In the genomic region with DNA sequence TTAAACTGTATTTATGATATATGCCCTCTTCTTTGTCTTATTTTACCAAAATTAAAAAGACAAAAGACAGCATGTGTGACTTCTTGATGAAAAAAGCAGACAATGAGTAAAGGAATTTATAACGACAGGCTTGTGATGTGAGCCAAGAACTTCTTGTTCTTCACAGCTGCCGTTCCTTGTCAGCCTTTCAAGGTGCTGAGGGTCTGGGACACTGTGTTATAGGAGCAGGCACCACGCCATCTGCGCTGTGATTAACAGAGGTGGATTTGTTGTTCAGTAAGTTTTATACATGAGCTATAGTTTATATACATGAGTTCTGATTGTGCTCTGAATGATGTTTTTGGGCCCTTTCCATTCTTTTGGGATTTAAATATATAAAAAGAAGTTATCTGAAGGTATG, we compare ENCODE assay signal across 12 mouse cellular contexts. TPM values are rescaled to one million over a fixed set of nuclear protein-coding genes. Genes with fewer than 3 reads are reported as not detected.
DNase-seq lines count a peak whose midpoint lies in the region; ATAC-seq and TF ChIP-seq lines count a peak whose summit lies in the region.
"Had no signal": no experiment of that assay in that cellular context is flagged by ENCODE, and none has a peak within 500 bp of the region (broad histone marks: within the 10 kb centered on the region; RNA-seq: fewer than 3 reads in every experiment).

No protein-coding gene starts in this region.

- H3K9me3 ChIP-seq in kidney, postnatal 0 days (replicated peaks; ENCODE audit: low read length) = no peaks in the 10 kb centered on the region
- H3K9me3 ChIP-seq in kidney, embryonic 16.5 days (ENCODE audit: low read length) = no peaks in the 10 kb centered on the region
- no peaks in the 10 kb centered on the region for H3K9me3 ChIP-seq in stomach, embryonic 15.5 days

- DNase-seq in kidney, postnatal 0 days (ENCODE audit: low spot score) = no peak
- DNase-seq in gastrocnemius, adult 2 months = peak; percentile 72
- DNase-seq in heart, postnatal 36 days = peak; percentile 58 to 67
- DNase-seq in ovary, postnatal 14 days (ENCODE audit: low spot score) = no peak
- DNase-seq in adrenal gland, postnatal 10 days = no peak
- no peak for DNase-seq in thymus, postnatal 0 days (ENCODE audit: low spot score)
- DNase-seq: right cerebral cortex, postnatal 14 days; thymus, postnatal 25 days had no signal

- no peak for TF ChIP-seq CTCF in kidney, postnatal 0 days (IDR thresholded peaks at IDR 0.05; ENCODE audit: low read depth)
- no peak for TF ChIP-seq CTCF in gastrocnemius, adult 2 months (IDR thresholded peaks at IDR 0.05)

- H3K27ac ChIP-seq in kidney, postnatal 0 days = peak overlapping the region; percentile 52
- no peak overlapping the region for H3K27ac ChIP-seq in kidney, embryonic 16.5 days (ENCODE audit: low read length)
- H3K27ac ChIP-seq in gastrocnemius, adult 2 months = peak overlapping the region; percentile 89
- peak overlapping the region; percentile 72 for H3K27ac ChIP-seq in stomach, embryonic 15.5 days
- H3K27ac ChIP-seq: macrophage had no signal

- WGBS in kidney, postnatal 0 days = 65% methylated on average over 4 of the region's 4 CpGs
- WGBS in kidney, embryonic 16.5 days = 82% methylated on average over 4 of the region's 4 CpGs
- 63% methylated on average over 4 of the region's 4 CpGs for WGBS in stomach, embryonic 15.5 days

- H3K9ac ChIP-seq in kidney, postnatal 0 days (ENCODE audit: low read depth, low read length) = no peak overlapping the region
- H3K9ac ChIP-seq in kidney, embryonic 16.5 days (replicated peaks; ENCODE audit: low read length) = no peak overlapping the region
- H3K9ac ChIP-seq in stomach, embryonic 15.5 days = no peak overlapping the region

- no peaks in the 10 kb centered on the region for H3K36me3 ChIP-seq in kidney, postnatal 0 days (ENCODE audit: insufficient read depth, low read length)
- H3K36me3 ChIP-seq in kidney, embryonic 16.5 days (ENCODE audit: insufficient read depth, low read length) = no peaks in the 10 kb centered on the region
- H3K36me3 ChIP-seq in stomach, embryonic 15.5 days = no peaks in the 10 kb centered on the region

- H3K4me1 ChIP-seq in kidney, postnatal 0 days (replicated peaks; ENCODE audit: insufficient read depth, low read length) = no peaks in the 10 kb centered on the region
- no peaks in the 10 kb centered on the region for H3K4me1 ChIP-seq in kidney, embryonic 16.5 days (ENCODE audit: insufficient read depth, low read length)
- peaks cover 3% of the 10 kb centered on the region; the same call in 1 of the 2 replicates for H3K4me1 ChIP-seq in stomach, embryonic 15.5 days

- intact Hi-C loops in gastrocnemius, adult 2 months (cut with DNase I) = no loop called here
- intact Hi-C loops in heart, postnatal 36 days (cut with DNase I) = no loop called here

- no peak for ATAC-seq in kidney, postnatal 0 days (replicated peaks; ENCODE audit: low FRiP score, low read depth)
- no peak for ATAC-seq in kidney, embryonic 16.5 days (ENCODE audit: low FRiP score, low TSS enrichment)
- no peak for ATAC-seq in stomach, embryonic 15.5 days (ENCODE audit: insufficient read depth, low FRiP score, low read depth)

- no peak overlapping the region for H3K4me2 ChIP-seq in kidney, postnatal 0 days (ENCODE audit: low read length)
- H3K4me2 ChIP-seq in kidney, embryonic 16.5 days (replicated peaks; ENCODE audit: low read depth, low read length) = no peak overlapping the region
- H3K4me2 ChIP-seq in stomach, embryonic 15.5 days = no peak overlapping the region

- no peaks in the 10 kb centered on the region for H3K27me3 ChIP-seq in kidney, postnatal 0 days (ENCODE audit: insufficient read depth, low read length)
- no peaks in the 10 kb centered on the region for H3K27me3 ChIP-seq in kidney, embryonic 16.5 days (ENCODE audit: insufficient read depth, low read length)
- H3K27me3 ChIP-seq in stomach, embryonic 15.5 days (replicated peaks) = no peaks in the 10 kb centered on the region

- no peak overlapping the region for H3K4me3 ChIP-seq in kidney, postnatal 0 days (replicated peaks; ENCODE audit: low read depth, low read length)
- H3K4me3 ChIP-seq in kidney, embryonic 16.5 days (ENCODE audit: low read length) = no peak overlapping the region
- no peak overlapping the region for H3K4me3 ChIP-seq in gastrocnemius, adult 2 months
- H3K4me3 ChIP-seq in stomach, embryonic 15.5 days (replicated peaks) = no peak overlapping the region

RNA-seq across cellular contexts. Expression of gene Tes3-ps, which starts 13.7 kb away (rescaled TPM):
- 0.54 and 0.66 TPM in 2 replicates for polyA plus RNA-seq in kidney, postnatal 0 days (2015; fragmentation: Nextera tagmentation; extraction: Ambion mirVana)
- polyA plus RNA-seq in kidney, embryonic 16.5 days (2015; fragmentation: Nextera tagmentation; extraction: Ambion mirVana) = 0.76 and 1.9 TPM in 2 replicates
- 1 to 10 TPM; 1.7 to 2.4 TPM for total RNA-seq in gastrocnemius, adult 2 months (2021)
- 1 to 10 TPM; 1.1 to 1.5 TPM for total RNA-seq in heart, postnatal 36 days (2021)
- 1.1 and 2.6 TPM in 2 replicates for polyA plus RNA-seq in stomach, embryonic 15.5 days (2015; fragmentation: Nextera tagmentation; extraction: Ambion mirVana)
- 1 to 10 TPM; 1.1 to 1.3 TPM for total RNA-seq in adrenal gland, postnatal 10 days (2021)
- 0.77 and 1.4 TPM in 2 replicates for polyA plus RNA-seq in thymus, postnatal 0 days (2015; fragmentation: Nextera tagmentation; extraction: Ambion mirVana)
- polyA plus RNA-seq: gonadal fat pad, adult 2 months had no signal

RNA-seq across cellular contexts. Expression of gene Ecm2, which starts 25.2 kb away (rescaled TPM):
- 2.5 TPM in 2 replicates for polyA plus RNA-seq in kidney, postnatal 0 days (2015; fragmentation: Nextera tagmentation; extraction: Ambion mirVana)
- polyA plus RNA-seq in kidney, embryonic 16.5 days (2015; fragmentation: Nextera tagmentation; extraction: Ambion mirVana) = 1.1 and 1.3 TPM in 2 replicates
- 10 to 100 TPM in 1 of 2 experiments, 1 to 10 TPM in 1; 8.0 to 15.0 TPM for total RNA-seq in gastrocnemius, adult 2 months (2021)
- 10 to 100 TPM; 14.2 to 14.5 TPM for total RNA-seq in heart, postnatal 36 days (2021)
- 0.98 and 1.3 TPM in 2 replicates for polyA plus RNA-seq in stomach, embryonic 15.5 days (2015; fragmentation: Nextera tagmentation; extraction: Ambion mirVana)
- 10 to 100 TPM; 10.0 to 10.9 TPM for total RNA-seq in adrenal gland, postnatal 10 days (2021)
- 0.60 and 0.79 TPM in 2 replicates for polyA plus RNA-seq in thymus, postnatal 0 days (2015; fragmentation: Nextera tagmentation; extraction: Ambion mirVana)
- polyA plus RNA-seq: macrophage had no signal

RNA-seq across cellular contexts. Expression of gene Ippk, which starts 58.4 kb away (rescaled TPM):
- polyA plus RNA-seq in kidney, postnatal 0 days (2015; fragmentation: Nextera tagmentation; extraction: Ambion mirVana) = 13.5 and 14.3 TPM in 2 replicates
- polyA plus RNA-seq in kidney, embryonic 16.5 days (2015; fragmentation: Nextera tagmentation; extraction: Ambion mirVana) = 17.4 and 17.9 TPM in 2 replicates
- 1 to 10 TPM; 5.6 to 6.3 TPM for total RNA-seq in gastrocnemius, adult 2 months (2021)
- 1 to 10 TPM; 6.5 TPM for total RNA-seq in heart, postnatal 36 days (2021)
- polyA plus RNA-seq in stomach, embryonic 15.5 days (2015; fragmentation: Nextera tagmentation; extraction: Ambion mirVana) = 17.3 and 20.9 TPM in 2 replicates
- total RNA-seq in adrenal gland, postnatal 10 days (2021) = 10 to 100 TPM; 13.1 to 23.5 TPM
- 13.5 and 15.2 TPM in 2 replicates for polyA plus RNA-seq in thymus, postnatal 0 days (2015; fragmentation: Nextera tagmentation; extraction: Ambion mirVana)

Comparison
In these comparisons a context has a peak if more than half of its experiments do, and no peak if none do; other contexts are left out.
1. DNase-seq: peak in gastrocnemius, adult 2 months (single experiment) and heart, postnatal 36 days (2 of 2); none in kidney, postnatal 0 days (single experiment), ovary, postnatal 14 days (single experiment), adrenal gland, postnatal 10 days (single experiment) and thymus, postnatal 0 days (single experiment).